Mouse (Mus musculus) olfactory bulb, adult 2 months (tissue): ENCODE data around the gene Mettl26. TPM values are rescaled to one million over a fixed set of nuclear protein-coding genes. Genes with fewer than 3 reads are reported as not detected.
A peak's percentile ranks its signal among the peaks of the same experiment; 100 is the strongest.

ENCODE experiments used
- H3K27ac ChIP-seq: fragments of 200-500 bp; 2 replicates; pipeline ENCODE4 v1.5.1; 2012; ENCODE audit warnings: low read depth, low read length; ENCODE audit not compliant: insufficient read depth
- H3K4me1 ChIP-seq: fragments of 200-500 bp; 2 replicates; pipeline ENCODE4 v1.6.1; 2012; ENCODE audit warnings: low read length; ENCODE audit not compliant: control insufficient read depth, insufficient read depth
- H3K4me3 ChIP-seq: fragments of 200-500 bp; 2 replicates; pipeline ENCODE4 v1.5.1; 2012; ENCODE audit warnings: mild to moderate bottlenecking, low read depth, low read length, moderate library complexity; ENCODE audit not compliant: insufficient read depth
- CTCF ChIP-seq: fragments of 200-500 bp; IDR thresholded peaks from 2 replicates; pipeline ENCODE4 v1.5.1; 2012; ENCODE audit warnings: low read depth, mild to moderate bottlenecking, low read length, moderate library complexity; ENCODE audit not compliant: insufficient read depth
- POLR2A ChIP-seq: fragments of 200-500 bp; IDR thresholded peaks from 2 replicates; pipeline ENCODE4 v1.6.1; 2012; ENCODE audit warnings: mild to moderate bottlenecking, low read depth, low read length, moderate library complexity; ENCODE audit not compliant: insufficient read depth
- WGBS: fragments of 180-500 bp; shearing (Covaris S2); methylation state at CpG from one replicate; pipeline ENCODE4 v1.1.7; 2018; 5-methylcytosine and 5-hydroxymethylcytosine counted together
- polyA plus RNA-seq: library from polyadenylated mRNA; stranded (reverse); fragments of >200 nt; gene quantifications from 2 replicates; pipeline ENCODE4 v1.2.4, GENCODE M21; 2012; ENCODE audit warnings: low replicate concordance; ENCODE audit not compliant: missing spikeins, insufficient read depth, insufficient read length

Gene Mettl26
- polyA plus RNA-seq, 1 experiment, result not detected

GRCm38 (mm10) chr17:25887467-25887866 lies 12.6 kb downstream of the Mettl26 start:
- WGBS, result 79% methylated on average over 10 of the region's 10 CpGs
- 0 out of 2 replicates have a peak, but pooled peaks cover 2% of the 10 kb centered on the region for H3K4me1 ChIP-seq
- H3K27ac ChIP-seq, result no peak overlapping the region
- TF ChIP-seq CTCF (no peak), POLR2A (no peak)
- H3K4me3 ChIP-seq, result no peak overlapping the region

DNA sequence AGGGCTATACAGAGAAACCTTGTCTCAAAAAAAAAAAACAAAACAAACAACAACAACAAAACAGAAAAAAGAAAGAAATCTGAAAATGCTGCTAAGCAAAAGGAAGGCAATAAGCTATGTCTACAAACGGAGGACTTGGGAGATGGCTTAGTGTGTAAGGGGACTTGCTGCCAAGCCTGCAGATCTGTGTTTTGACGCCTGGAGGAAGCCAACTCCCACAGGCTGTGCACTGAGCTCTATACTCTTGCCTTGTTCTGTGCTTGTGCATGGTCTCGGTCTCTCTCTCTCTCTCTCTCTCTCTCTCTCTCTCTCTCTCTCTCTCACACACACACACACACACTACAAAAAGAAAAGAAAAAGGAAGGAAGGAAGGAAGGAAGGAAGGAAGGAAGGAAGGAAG lies 14.0 kb downstream of the Mettl26 start:
- no peak overlapping the region for H3K4me3 ChIP-seq
- WGBS, result 51% methylated on average over 3 of the region's 3 CpGs
- TF ChIP-seq POLR2A (no peak), CTCF (no peak)
- no peak overlapping the region for H3K27ac ChIP-seq
- 0 out of 2 replicates have a peak, but pooled peaks cover 2% of the 10 kb centered on the region for H3K4me1 ChIP-seq

DNA sequence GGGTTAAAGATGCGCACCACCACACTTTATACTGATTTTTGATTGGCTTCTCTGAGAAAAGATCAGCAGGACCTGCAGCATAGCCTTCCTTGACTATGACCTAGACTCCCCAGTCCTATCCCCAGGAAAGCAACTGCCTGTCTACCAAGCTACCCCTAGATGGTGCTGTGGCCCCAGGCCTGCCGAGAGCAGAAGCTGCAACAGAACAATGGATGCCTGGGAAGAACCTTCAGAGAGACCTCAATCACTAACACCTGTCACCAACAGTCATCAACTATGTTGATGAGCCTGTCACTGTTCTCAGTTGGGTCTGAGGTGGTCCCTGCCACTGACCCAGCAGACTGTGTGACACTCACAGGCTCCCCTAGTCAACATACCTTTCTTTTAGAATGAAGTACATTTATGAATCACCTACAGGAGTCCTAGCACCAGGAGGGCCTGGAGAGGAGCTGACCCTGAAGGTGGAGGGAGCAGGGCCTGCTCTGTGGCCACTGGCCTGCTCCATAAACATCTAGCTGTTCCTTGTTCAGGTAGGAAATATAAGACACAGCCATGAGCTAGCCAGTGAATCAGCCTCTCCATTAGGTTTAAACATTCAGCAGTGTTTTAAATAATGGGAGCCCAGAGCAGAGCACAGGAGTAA lies 19.2 kb downstream of the Mettl26 start:
- H3K27ac ChIP-seq, result no peak overlapping the region
- TF ChIP-seq CTCF (peak; percentile 64), POLR2A (no peak)
- WGBS, result 35% methylated on average over 2 of the region's 2 CpGs
- peaks cover 12% of the 10 kb centered on the region; the same call in 1 of the 2 replicates for H3K4me1 ChIP-seq
- no peak overlapping the region for H3K4me3 ChIP-seq

DNA sequence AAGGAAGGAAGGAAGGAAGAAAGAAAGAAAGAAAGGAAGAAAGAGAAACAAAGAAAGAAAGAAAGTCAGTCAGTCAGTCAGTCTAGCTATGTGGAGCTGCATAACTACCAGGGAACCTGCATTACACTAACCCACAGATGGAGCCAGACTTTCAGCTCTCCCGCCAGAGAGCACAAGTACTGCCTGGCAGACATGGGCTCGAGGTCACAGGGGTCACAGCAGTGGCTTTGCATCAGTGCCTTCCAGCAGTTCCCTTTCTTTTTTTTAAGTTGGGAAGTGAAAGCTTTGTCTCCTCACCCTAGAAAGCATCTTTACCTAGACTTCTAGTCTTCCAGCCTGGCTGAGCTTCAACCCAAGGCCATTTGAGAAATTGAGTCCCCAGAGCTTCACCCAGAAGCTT lies 20.5 kb downstream of the Mettl26 start:
- H3K4me1 ChIP-seq, result peaks cover 12% of the 10 kb centered on the region; the same call in 1 of the 2 replicates
- 49% methylated on average over 2 of the region's 2 CpGs for WGBS
- no peak overlapping the region for H3K4me3 ChIP-seq
- TF ChIP-seq POLR2A, result no peak
- no peak for TF ChIP-seq CTCF
- H3K27ac ChIP-seq, result no peak overlapping the region

DNA sequence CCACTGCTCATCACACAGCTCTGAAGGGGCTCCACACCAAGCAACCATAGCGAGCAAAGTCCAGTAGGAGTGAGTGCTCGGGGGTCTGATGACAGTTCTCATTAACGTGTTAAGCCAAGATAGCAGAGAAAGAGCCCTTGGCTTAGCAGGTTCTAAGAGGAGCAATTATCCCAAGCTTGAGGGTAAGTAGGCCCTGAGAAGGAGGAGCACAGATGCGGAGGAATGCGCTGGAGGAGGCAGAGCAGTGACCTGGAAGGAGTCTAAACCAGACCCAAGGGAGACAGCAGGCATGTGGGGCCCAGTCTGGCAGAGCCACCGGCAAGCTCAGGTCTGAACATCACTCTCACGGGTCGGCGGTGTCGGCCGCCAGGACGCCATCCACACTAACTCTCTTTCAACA lies 21.0 kb downstream of the Mettl26 start:
- Histone ChIP-seq H3K4me1 (peaks cover 12% of the 10 kb centered on the region; the same call in 1 of the 2 replicates), H3K4me3 (no peak overlapping the region), H3K27ac (no peak overlapping the region)
- 66% methylated on average over 12 of the region's 12 CpGs for WGBS
- TF ChIP-seq CTCF (no peak), POLR2A (no peak)

DNA sequence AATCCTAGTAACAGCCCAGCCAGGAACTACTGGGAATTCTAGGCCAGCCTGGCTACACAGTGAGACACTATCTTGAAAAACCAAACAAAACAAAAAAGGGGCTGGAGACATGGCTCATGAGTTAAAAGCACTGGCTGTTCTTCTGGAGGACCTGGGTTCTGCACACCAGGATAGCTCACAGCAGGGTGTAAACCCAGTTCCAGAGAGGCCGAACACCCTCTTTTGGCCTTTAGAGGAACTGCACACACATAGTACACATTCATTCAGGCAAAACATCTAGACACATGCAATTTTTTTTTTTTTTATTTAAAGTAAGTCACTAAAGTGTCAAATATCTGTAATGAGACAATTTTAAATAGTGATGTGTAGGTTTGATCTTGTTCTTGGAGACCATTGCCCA lies 25.3 kb downstream of the Mettl26 start:
- Histone ChIP-seq H3K27ac (no peak overlapping the region), H3K4me3 (no peak overlapping the region), H3K4me1 (peaks cover 9% of the 10 kb centered on the region; the same call in 1 of the 2 replicates)
- WGBS, result 91% methylated on average over 1 of the region's 1 CpGs
- no peak for TF ChIP-seq CTCF
- TF ChIP-seq POLR2A, result no peak

- TF ChIP-seq CTCF (no peak), POLR2A (no peak)
- Histone ChIP-seq H3K27ac (no peak overlapping the region), H3K4me3 (no peak overlapping the region), H3K4me1 (0 out of 2 replicates have a peak, but pooled peaks cover 6% of the 10 kb centered on the region)
- 81% methylated on average over 3 of the region's 3 CpGs for WGBS
Observed at GRCm38 (mm10) chr17:25903061-25903460, 28.2 kb downstream of the Mettl26 start.

GRCm38 (mm10) chr17:25907640-25908039 lies 32.8 kb downstream of the Mettl26 start:
- Histone ChIP-seq H3K27ac (peak overlapping the region; percentile 58; the same call in 1 of the 2 replicates), H3K4me3 (no peak overlapping the region), H3K4me1 (peaks cover 11% of the 10 kb centered on the region)
- TF ChIP-seq CTCF, result no peak
- no peak for TF ChIP-seq POLR2A
- WGBS, result 43% methylated on average over 2 of the region's 2 CpGs

DNA sequence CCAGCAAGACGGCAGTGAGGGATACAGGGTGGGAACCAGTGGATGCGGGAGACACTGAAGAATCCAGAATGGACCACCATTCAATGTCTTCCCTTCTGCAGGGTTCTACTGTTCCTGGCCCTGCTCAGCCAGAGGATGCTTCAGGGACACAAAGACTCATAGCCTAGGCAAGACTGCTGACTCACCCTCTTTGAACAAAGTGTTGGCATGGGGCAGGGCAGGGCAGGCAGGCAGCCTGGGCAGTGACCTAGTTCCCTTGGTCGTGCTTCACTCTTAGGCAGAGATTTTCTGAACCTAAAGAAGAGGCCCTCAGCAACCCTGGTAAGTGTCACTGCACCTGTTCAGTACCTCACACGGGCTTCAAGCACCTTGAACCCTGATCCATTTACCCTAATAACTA lies 36.9 kb downstream of the Mettl26 start:
- no peak overlapping the region for H3K4me3 ChIP-seq
- 62% methylated on average over 4 of the region's 4 CpGs for WGBS
- H3K4me1 ChIP-seq, result peaks cover 12% of the 10 kb centered on the region
- peak overlapping the region; percentile 80 for H3K27ac ChIP-seq
- TF ChIP-seq POLR2A, result no peak
